Mouse (Mus musculus) lung, postnatal 25 days (tissue): ENCODE results near the gene Hoxc9.

ENCODE experiments used
- DNase-seq: peaks from one replicate; pipeline ENCODE4 v3.0.0; 2022; ENCODE audit warnings: low spot score

Gene Hoxc9

DNA sequence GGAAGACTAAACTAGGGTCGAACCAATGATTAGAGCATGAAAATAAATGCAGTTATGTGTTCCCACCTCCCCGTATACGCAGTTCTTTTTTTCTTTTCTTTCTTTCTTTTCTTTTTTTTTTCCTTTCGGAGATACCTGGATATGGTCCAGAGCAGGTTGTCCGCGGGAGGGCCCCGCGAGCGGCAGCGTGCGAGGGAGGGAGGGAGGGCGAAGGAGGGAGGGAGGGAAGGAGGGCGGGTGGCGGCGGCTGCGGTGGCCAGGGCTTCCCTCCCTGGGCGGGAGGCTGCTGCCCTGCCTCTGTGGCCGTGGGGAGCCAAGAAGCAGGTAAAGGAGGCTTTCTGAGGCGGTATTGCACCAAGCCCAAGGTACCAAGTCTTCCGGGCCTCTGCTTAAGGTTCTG is at the start of gene Hoxc9:
Hoxc9 (plus strand) TSS at position 269 of the 400 bp plus-strand sequence.
- no peak for DNase-seq

DNA sequence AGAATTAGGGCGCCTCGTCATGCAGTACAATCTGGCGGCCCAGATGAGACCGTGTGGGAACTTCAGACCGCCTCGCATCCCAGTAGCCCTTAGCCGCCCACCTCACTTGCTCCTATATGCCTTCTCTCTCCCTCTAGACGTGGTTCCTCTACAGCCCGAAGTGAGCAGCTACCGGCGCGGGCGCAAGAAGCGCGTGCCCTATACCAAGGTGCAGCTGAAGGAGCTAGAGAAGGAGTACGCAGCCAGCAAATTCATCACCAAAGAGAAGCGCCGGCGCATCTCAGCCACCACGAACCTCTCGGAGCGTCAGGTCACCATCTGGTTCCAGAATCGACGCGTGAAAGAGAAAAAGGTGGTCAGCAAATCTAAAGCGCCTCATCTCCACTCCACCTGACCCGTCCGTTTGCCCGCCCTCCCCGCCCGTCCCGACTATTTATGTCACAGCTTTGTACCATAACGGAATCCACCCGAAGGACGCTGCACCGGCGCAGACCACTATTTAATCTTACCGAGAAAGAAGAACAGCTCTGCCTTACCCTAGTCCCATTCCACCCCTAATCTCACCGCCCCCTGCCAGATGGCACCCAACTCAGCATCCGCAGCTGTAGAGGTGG is 49.1 kb upstream of the Hoxc9 start:
- DNase-seq = no peak

DNA sequence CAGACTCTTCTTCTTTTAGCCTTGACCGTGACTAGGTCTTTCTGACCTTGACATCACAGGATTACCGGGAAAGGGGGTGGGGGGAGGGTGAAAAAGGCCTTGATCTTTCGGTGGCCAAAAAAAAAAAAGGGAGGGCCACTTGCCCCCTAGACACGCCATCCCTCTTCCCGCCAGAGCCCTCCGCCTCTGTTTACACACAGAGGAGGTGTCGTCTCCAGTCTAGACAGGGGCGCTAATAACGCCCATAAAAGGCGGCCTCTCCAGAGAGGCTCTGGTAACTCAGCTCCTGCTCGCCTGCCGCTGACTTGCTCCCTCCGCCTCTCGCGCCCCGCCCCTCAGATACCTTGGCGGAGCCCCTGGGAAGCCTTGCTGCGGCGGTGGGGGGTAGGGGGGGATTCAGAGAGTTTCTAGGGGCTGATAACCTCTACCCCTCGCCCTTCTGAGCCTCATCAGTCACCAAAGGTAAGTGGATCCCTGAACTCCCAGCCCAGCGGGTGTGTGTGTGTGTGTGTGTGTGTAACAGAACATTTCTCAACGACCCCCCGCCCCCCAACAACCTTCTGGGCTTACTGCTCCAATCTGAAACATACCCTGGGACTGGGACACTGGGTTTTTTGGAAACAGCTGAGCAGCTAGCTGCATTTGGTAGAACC is 44.4 kb upstream of the Hoxc9 start:
- DNase-seq = no peak

DNA sequence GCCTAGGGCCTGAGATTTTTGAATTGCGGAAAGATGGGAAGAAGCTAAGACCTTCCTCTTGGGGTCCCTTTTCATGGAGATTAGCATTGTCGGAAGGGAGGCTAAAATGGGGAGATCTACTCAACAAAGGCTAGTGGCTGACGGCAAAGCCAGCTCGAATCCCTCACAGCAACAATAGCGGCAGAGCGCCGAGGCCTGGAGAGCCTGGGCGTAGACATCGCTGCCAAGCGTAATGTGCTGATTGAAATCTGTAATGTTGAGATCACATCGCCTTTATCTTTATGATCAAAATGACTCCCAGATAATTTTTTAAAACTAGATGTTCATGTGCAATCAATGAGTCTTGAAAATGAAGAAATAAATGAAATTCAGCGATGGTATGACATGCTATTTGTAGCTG is 41.8 kb upstream of the Hoxc9 start:
- DNase-seq = no peak

DNA sequence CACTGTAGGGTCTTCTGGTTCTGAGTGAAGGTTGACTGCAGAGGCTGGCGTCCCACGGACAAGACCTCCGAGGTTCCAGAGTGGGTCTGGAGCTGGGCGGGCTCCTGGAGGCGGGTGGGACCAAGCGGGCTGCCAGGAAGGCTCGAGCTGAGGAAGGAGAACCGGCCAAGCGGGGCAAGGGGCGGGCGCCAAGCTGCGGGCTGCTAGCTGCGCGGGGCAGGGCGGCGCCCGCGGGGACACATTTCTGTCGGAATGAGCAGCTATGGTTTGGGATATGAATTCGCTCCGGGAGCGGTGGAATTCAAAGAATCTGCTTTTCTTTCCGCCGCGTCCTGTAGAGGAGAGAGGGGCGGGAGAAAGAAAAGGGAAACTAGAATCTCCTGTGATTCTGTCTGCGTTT is 41.3 kb upstream of the Hoxc9 start:
- DNase-seq = no peak

DNA sequence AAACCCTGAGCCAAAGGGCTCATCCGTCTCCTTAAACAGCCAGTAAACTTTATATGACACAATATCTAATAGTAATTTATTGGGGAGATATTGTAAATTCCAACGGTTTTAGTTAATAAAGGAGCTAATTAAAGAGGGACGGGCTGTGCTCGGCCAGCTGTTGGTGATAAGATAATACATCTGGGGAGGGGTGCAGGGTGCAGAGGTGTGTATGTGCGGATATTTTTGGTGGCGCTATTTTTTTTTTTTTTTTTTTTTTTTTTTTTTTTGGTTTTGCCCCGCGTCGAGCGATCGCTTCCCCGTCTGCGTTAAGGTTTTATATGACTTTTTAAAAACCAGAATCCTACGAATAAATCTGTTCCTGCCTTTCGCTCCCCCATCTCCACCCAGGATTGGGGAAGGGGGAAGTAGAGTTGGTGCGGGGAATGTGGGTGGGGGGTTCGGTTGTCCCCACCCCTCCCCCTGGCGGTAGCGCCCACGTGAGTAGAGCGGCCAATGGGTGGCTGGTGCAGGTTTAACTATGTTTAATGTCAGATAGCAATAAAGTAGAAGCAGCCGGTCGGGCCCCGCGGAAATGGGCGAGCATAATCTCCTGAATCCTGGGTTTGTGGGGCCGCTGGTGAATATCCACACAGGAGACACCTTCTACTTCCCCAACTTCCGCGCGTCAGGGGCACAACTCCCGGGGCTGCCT is 39.8 kb upstream of the Hoxc9 start, which contains the start of gene Hoxc12:
Hoxc12 (plus strand) TSS at position 479 of the 694 bp plus-strand sequence.
- DNase-seq = no peak

DNA sequence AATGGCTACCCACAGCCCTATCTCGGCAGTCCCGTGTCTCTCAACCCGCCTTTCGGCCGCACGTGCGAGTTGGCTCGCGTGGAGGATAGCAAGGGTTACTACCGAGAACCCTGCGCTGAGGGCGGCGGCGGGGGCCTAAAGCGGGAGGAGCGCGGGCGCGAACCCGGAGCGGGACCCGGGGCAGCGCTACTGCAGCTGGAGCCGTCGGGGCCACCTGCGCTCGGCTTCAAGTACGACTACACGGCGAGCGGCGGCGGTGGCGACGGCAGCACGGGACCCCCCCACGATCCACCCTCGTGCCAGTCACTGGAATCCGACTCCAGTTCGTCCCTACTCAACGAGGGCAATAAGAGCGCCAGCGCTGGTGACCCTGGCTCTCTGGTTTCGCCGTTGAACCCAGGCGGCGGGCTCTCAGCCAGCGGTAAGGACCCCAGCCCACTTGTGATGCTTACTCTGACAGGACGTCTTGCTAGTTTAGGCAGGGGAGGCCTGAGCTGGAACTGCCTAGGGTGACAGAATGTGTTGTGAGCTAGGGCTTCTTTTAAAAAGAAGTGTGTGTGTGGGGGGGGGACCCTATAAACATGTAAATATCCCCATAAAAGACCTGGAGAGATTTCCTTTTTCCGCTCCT is 39.1 kb upstream of the Hoxc9 start:
- no peak for DNase-seq

DNA sequence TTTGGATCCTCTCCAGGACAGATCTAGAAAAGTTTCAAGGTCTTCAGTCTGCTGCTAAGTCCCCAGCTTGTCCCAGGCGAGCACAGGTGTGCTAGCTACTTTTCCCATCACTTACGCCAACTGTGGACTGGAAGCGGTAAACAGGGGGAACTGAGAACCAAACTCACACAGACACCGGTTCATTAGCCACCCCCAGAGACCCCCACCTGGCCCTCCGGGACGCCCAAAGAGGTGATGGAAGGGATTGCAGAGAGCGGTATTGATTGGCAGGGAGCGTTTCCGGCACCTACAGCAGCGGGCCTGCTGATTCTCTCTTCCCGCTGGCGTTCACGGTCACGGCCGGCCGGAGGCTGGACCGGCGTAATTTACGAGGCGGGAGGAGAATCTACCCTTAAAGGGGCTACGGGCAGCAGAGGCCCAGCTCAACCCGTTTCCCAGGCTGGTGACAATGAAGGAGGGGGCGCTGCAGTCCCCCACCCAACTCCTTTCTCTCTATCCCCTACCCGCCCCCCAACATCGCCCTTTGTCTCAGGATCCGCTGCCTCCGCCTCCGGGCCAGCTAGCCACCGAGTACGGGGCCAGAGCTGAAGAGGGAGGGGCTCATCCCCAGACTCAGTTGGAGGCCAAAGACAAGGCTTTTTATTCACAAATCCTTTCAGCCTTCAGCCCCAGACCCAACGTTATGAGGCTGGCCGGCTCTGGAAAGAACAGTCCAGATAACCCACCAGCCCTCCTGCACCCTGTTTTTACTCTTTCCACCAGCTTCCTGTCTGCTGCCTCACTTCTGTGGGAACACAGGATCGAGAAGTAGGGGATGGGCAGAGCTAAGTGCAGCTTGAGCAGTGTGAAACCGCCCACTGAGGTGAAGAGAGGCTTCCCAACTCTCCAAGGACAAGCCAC is 36.7 kb upstream of the Hoxc9 start:
- no peak for DNase-seq

DNA sequence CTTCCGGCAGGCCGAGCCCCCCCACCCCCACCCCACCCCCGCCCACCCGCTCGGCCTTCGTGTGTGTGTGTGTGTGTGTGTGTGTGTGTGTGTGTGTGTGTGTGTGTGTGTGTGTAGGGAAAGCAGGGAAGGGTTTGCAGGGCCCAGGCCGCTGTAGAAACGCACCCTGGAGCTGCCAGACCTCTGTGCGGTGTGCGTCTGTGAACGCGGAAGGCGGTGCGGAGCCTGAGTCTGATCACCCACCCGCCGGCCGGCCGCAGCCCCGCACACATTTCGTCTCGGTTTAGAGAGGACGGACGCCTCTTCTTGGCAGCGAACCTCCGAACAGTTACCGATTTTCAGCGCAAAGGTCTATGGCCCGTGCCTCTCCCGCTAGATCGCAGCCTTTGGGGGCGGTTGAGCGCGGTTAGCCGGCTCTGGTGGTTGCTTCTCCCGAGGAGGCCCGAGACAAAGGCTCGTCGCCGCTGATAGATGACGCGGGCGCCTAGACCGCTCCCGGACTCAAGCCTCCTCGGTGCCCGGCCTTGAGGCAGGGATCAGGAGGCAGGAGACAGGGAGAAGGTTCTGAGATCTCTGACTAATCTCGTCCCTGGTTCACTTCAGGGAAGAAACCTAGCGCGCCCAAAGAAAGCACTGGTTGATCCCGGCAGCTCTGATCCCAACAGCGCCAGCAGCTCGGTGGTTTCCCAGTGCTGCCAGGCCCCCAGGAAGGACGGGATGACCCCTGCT is 33.3 kb upstream of the Hoxc9 start:
- DNase-seq = no peak

DNA sequence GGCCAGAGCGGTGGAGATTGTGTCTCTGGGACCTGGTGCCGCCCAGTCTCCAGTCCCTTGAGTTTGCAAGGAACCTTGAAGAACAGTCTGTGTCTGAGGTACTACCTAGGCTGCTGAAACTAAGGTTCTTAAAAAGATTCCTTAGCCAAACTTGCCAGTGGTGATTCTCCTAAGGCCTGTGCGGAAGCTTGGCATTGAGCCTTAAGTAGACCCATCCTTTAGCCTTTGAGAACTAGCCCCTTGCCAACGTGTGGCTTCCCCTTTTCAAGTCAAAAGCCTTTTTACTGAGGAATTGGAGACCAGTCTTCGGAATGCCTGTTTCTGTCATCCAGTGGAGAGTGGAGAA is 32.8 kb upstream of the Hoxc9 start:
- DNase-seq = no peak

DNA sequence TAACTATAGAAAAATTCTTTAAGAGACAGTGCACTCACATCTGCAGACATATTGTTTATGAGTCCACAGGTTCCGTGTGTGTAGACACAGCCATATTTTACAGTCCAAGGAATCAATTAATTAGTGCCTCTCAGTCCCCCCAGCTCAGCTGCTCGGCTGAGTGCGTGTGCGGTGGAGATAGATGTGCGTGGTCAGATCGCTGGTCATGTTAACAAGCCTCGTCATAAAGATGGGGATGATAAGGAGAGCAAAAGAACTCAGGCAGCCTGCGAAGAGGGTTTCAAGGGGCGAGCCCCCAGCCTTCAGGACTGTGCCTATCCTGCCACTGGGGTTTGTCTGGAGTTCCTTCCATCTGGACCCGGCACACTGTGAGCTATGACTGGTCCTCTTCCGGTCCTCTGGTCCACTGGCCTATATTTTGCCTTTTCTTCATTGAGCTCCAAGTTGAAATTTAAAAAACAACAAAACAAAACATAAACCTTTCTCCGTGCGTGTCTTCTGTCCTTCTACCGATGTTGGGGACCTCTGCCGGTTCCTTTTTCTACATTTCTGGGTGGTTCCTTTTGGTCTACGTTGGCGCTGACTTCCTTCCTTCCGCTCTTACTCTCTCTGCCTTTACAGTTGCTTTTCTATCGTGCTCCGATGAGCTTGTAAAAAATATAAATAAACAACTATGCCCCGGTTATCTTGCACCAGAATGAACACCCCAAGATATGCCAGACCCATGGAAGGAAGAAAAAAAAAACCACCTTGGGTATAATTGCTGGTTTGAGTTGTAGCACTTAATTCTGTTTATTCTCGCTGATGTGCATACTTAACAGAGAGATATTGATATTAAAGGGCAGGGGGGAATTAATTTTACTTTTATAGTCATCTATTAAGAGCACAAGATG is 30.8 kb upstream of the Hoxc9 start:
- DNase-seq = no peak

DNA sequence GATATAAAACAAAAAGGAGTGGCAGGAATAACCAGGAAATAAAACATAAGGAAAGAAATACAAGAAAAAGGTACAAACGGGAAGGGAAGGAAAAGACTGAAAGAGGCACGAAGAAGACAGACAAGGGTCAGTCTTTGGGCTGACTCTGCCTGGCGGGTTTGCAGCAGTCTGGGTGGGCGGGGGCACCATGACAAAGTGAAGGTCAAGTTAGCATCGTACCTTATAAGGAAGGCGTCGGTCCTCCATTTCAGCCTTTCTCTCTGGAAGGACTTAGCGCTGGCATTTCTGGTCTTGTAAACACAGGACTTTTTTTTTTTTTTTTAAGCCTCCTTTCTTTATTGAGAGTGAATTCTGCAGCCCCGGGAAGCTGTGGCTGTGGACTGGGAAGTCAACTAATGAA is 29.0 kb upstream of the Hoxc9 start:
- no peak for DNase-seq

DNA sequence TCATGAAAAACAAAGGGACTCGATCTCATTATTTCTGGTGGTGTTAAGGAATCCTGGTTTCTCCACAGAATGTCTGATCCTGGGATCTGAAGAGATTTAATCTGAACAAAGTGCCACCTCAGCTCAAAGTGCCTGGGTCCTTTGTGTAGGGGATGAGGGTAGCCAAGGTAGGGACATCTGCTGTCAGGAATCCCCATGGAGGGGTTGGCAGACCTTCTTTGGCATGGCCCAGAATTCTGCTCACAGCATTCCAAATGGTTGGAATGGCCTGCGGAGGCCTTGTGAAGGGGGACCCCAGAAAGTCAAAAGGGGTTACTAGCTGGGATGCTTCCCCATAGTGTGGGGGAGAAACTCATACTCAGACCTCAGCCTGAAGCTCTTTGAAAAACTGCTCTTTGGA is 27.4 kb upstream of the Hoxc9 start:
- DNase-seq = no peak

DNA sequence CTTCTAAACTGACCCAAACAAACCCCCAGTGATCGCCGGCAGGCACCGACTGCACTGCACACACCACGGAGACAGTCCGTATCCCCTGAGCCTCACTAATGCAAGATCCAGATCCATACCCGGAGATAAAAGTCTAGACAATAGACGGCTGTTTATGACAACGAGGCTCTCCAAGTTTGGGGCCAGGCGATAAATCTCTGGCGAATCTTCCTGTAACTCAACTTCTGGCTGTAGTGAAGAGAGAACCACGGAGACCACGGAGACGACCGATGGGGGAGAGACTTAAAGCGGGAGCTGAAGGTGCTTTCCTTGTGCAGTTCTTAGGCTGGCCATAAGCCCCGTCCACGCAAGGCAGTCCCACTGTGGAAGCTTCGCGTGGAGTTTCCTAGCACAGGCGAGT is 26.5 kb upstream of the Hoxc9 start:
- DNase-seq = no peak

DNA sequence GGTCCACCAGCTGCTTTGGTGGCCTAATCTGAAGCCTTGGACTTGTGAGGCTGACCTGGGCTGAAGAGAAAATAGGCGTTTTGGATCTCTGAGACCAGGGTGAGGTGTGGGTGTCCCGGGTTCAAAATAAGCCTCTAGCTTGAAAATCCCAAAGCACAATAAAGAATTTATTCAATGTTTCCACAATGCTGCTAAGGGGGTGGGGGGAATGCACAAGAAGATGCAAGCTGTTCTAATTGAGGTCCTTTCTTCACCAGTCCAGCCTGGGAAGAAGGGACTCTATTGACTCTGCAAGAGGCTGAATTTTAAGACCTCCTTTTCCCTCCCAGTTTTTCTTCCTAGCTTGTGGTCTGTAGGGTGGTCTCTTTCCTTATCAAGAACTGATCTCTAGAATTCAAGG is 25.4 kb upstream of the Hoxc9 start:
- DNase-seq = no peak

DNA sequence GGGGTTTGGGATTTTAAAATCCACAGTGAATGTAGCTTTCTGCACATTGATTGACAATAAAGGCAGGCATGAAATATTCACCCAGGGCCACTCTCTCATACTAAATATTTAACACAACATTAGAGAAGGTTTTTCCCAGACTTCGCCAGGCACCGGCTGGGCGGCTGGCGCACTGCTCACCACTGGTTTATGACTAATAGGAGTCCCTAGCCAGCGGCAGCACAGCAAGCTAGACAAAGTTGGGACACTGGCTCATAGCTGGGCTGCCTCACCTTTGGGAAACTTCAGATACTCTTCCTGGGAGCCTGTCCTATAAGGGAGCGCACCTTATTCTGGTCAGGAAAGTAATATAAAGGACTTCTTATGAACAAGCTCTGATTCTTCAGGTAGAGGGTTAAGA is 22.7 kb upstream of the Hoxc9 start:
- no peak for DNase-seq

DNA sequence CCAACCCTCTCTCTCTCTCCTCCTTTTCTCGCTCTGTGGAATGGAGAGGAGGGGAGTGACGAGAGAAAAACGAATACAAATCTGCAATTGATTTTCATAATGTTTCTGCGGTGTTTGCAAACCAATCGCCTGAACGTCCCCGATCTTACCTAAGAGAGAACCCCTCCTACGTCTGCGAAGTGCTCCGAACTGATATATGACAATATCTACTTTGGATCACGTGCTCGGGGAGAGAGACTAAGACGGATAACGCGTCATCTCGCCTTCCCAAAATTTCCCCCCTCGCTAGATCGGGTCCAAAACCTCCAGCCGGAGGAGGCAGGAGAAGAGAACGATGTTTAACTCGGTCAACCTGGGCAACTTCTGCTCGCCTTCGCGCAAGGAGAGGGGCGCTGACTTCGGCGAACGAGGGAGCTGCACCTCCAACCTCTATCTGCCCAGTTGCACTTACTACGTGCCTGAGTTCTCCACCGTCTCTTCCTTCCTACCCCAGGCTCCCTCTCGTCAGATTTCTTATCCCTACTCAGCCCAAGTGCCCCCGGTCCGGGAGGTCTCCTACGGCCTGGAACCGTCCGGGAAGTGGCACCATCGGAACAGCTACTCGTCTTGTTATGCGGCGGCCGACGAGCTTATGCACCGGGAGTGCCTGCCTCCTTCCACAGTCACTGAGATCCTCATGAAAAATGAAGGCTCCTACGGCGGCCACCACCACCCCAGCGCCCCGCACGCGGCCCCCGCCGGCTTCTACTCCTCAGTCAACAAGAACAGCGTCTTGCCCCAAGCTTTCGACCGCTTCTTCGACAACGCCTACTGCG is 21.8 kb upstream of the Hoxc9 start, which contains the start of gene Hoxc11:
Hoxc11 (plus strand) TSS at position 236 of the 815 bp plus-strand sequence.
- DNase-seq = no peak

DNA sequence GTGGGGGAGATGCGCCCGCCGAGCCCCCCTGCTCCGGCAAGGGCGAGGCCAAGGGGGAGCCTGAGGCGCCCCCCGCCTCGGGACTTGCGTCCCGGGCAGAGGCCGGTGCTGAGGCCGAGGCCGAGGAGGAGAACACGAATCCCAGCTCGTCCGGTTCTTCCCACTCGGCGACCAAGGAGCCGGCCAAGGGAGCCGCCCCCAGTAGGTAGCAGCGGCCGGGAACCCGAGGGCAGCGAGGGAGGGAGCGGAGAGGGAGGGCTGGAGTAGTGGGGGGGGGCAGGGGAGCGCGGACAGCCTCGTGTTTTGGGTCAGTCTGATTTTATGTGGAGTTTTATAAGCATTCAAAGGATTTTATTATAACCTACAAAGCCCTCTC is 21.2 kb upstream of the Hoxc9 start:
- no peak for DNase-seq

DNA sequence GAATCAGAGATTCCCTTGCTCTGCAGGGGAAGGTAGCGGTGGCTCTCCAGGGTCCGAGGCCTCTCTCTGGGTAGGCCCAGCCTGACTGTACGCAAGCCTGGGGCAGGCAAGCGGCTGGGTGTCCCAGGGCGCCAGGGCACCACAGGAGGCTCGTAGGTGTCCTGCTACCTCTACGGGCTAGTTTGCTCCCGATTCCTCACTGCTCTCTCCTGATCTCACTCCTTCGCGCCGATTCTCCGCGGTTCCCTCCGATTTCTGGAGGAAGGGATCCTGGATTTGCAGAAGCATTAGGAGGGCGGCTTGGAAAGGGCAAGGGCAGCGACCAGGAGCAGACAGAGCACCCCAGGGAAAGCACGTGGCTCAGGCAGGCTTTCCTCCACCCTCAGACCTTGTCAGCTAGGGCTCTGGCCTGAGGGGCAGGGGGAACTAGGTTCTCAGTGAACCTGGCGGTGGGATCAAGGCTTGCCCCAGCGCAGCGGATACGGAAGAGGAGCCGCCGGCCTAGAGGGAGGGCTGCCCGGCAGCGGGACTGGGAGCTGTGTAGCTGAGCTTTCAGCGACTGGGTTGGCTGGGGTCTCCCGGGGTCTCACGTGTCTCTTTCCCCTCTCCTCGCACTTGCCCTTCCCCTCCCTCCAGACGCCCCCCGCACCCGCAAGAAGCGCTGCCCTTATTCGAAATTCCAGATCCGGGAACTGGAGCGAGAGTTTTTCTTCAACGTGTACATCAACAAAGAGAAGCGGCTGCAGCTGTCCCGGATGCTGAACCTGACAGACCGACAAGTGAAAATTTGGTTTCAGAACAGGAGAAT is 20.2 kb upstream of the Hoxc9 start:
- no peak for DNase-seq
